Mouse (Mus musculus): ENCODE data around the gene Gpr3. TPM values are rescaled to one million over a fixed set of nuclear protein-coding genes. Genes with fewer than 3 reads are reported as not detected.
A peak's percentile ranks its signal among the peaks of the same experiment; 100 is the strongest.

Gene Gpr3
- polyA plus RNA-seq, 1 experiment from 2014 or later = 0.27 TPM

GRCm38 (mm10) chr4:133170056-133170524 is 42.2 kb downstream of the Gpr3 start:
- Histone ChIP-seq H3K4me2 (no peak overlapping the region), H3K27me3 (replicated peaks) (no peaks in the 10 kb centered on the region), H3K36me3 (peaks cover 13% of the 10 kb centered on the region), H3K9ac (no peak overlapping the region), H3K4me3 (no peak overlapping the region), H3K4me1 (replicated peaks) (peaks cover 59% of the 10 kb centered on the region), H3K27ac (ENCODE audit: poor library complexity, severe bottlenecking) (peak overlapping the region; percentile 14; the same call in 1 of the 2 replicates), H3K9me3 (replicated peaks) (no peaks in the 10 kb centered on the region)
- ATAC-seq (ENCODE audit: insufficient number of reproducible peaks, low FRiP score) = no peak
- WGBS = 64% methylated on average over 3 of the region's 3 CpGs

GRCm38 (mm10) chr4:133169237-133170055 is 42.9 kb downstream of the Gpr3 start:
- peaks cover 17% of the 10 kb centered on the region for H3K36me3 ChIP-seq

GRCm38 (mm10) chr4:133166773-133167172 is 45.6 kb downstream of the Gpr3 start:
- peak overlapping the region; percentile 59 for H3K27ac ChIP-seq (ENCODE audit: poor library complexity, severe bottlenecking)
- no peak overlapping the region for H3K9ac ChIP-seq
- 62% methylated on average over 9 of the region's 9 CpGs for WGBS
- H3K27me3 ChIP-seq (replicated peaks) = no peaks in the 10 kb centered on the region
- H3K4me1 ChIP-seq (replicated peaks) = peaks cover 35% of the 10 kb centered on the region
- H3K4me3 ChIP-seq = no peak overlapping the region
- H3K36me3 ChIP-seq = peaks cover 14% of the 10 kb centered on the region
- no peaks in the 10 kb centered on the region for H3K9me3 ChIP-seq (replicated peaks)
- no peak overlapping the region for H3K4me2 ChIP-seq
- peak; percentile 22; the same call in 1 of the 2 replicates for ATAC-seq (ENCODE audit: insufficient number of reproducible peaks, low FRiP score)

More at GRCm38 (mm10) chr4:133169237-133170055, 42.9 kb downstream of the Gpr3 start:
- H3K4me3 ChIP-seq = no peak overlapping the region
- peak overlapping the region; percentile 27 for H3K27ac ChIP-seq (ENCODE audit: poor library complexity, severe bottlenecking)
- peaks cover 55% of the 10 kb centered on the region for H3K4me1 ChIP-seq (replicated peaks)
- H3K9me3 ChIP-seq (replicated peaks) = no peaks in the 10 kb centered on the region
- no peak for ATAC-seq (ENCODE audit: insufficient number of reproducible peaks, low FRiP score)
- no peak overlapping the region for H3K9ac ChIP-seq
- H3K4me2 ChIP-seq = no peak overlapping the region
- no peaks in the 10 kb centered on the region for H3K27me3 ChIP-seq (replicated peaks)
- 73% methylated on average over 10 of the region's 10 CpGs for WGBS

- H3K4me1 ChIP-seq (replicated peaks) = peaks cover 34% of the 10 kb centered on the region
- H3K27ac ChIP-seq (ENCODE audit: poor library complexity, severe bottlenecking) = no peak overlapping the region
- peaks cover 16% of the 10 kb centered on the region for H3K36me3 ChIP-seq
- H3K4me3 ChIP-seq = no peak overlapping the region
- no peaks in the 10 kb centered on the region for H3K27me3 ChIP-seq (replicated peaks)
- no peak for ATAC-seq (ENCODE audit: insufficient number of reproducible peaks, low FRiP score)
- H3K9ac ChIP-seq = no peak overlapping the region
- 74% methylated on average over 6 of the region's 6 CpGs for WGBS
- no peak overlapping the region for H3K4me2 ChIP-seq
- no peaks in the 10 kb centered on the region for H3K9me3 ChIP-seq (replicated peaks)
Measured at GRCm38 (mm10) chr4:133162196-133162595, 50.1 kb downstream of the Gpr3 start.

GRCm38 (mm10) chr4:133160821-133161220 is 51.5 kb downstream of the Gpr3 start:
- Histone ChIP-seq H3K4me1 (replicated peaks) (peaks cover 35% of the 10 kb centered on the region), H3K9ac (no peak overlapping the region), H3K27me3 (replicated peaks) (no peaks in the 10 kb centered on the region), H3K4me3 (no peak overlapping the region), H3K4me2 (no peak overlapping the region), H3K9me3 (replicated peaks) (no peaks in the 10 kb centered on the region), H3K27ac (ENCODE audit: poor library complexity, severe bottlenecking) (no peak overlapping the region), H3K36me3 (peaks cover 11% of the 10 kb centered on the region)
- 73% methylated on average over 4 of the region's 4 CpGs for WGBS
- ATAC-seq (ENCODE audit: insufficient number of reproducible peaks, low FRiP score) = no peak

GRCm38 (mm10) chr4:133160211-133160610 is 52.1 kb downstream of the Gpr3 start:
- no peaks in the 10 kb centered on the region for H3K9me3 ChIP-seq (replicated peaks)
- no peak for ATAC-seq (ENCODE audit: insufficient number of reproducible peaks, low FRiP score)
- no peak overlapping the region for H3K27ac ChIP-seq (ENCODE audit: poor library complexity, severe bottlenecking)
- H3K4me2 ChIP-seq = no peak overlapping the region
- H3K9ac ChIP-seq = no peak overlapping the region
- peaks cover 36% of the 10 kb centered on the region for H3K4me1 ChIP-seq (replicated peaks)
- peaks cover 12% of the 10 kb centered on the region for H3K36me3 ChIP-seq
- H3K27me3 ChIP-seq (replicated peaks) = no peaks in the 10 kb centered on the region
- no peak overlapping the region for H3K4me3 ChIP-seq
- 86% methylated on average over 8 of the region's 8 CpGs for WGBS

- Histone ChIP-seq H3K9me3 (replicated peaks) (no peaks in the 10 kb centered on the region), H3K36me3 (peaks cover 8% of the 10 kb centered on the region), H3K4me2 (no peak overlapping the region), H3K27me3 (replicated peaks) (no peaks in the 10 kb centered on the region), H3K27ac (ENCODE audit: poor library complexity, severe bottlenecking) (no peak overlapping the region), H3K4me1 (replicated peaks) (peaks cover 38% of the 10 kb centered on the region), H3K9ac (no peak overlapping the region), H3K4me3 (no peak overlapping the region)
- 84% methylated on average over 4 of the region's 4 CpGs for WGBS
- no peak for ATAC-seq (ENCODE audit: insufficient number of reproducible peaks, low FRiP score)
Measured at GRCm38 (mm10) chr4:133159646-133160045, 52.7 kb downstream of the Gpr3 start.

Small RNAs within 50 kb of the gene (microRNA-seq; reads per million reads assigned to microRNA genes)
- 1.4 reads per million for gene Mir7017

Other genes starting within 250 kb of the Gpr3 start
- 0.19 and 0.23 TPM in 2 replicates for gene Fgr, start 238.4 kb downstream of the Gpr3 start, polyA plus RNA-seq (2016; fragmentation: Nextera tagmentation; extraction: Ambion mirVana)
- 11.6 and 11.7 TPM in 2 replicates for gene Ahdc1, start 201.3 kb downstream of the Gpr3 start, polyA plus RNA-seq (2016; fragmentation: Nextera tagmentation; extraction: Ambion mirVana)
- 68.5 and 70.1 TPM in 2 replicates for gene Wasf2, start 82.0 kb downstream of the Gpr3 start, polyA plus RNA-seq (2016; fragmentation: Nextera tagmentation; extraction: Ambion mirVana)
- 0.34 TPM in 1 of 2 replicates, not detected in the other for gene Cd164l2, start 405 bp downstream of the Gpr3 start, polyA plus RNA-seq (2016; fragmentation: Nextera tagmentation; extraction: Ambion mirVana)
- gene Map3k6, start 28.3 kb upstream of the Gpr3 start, polyA plus RNA-seq (2016; fragmentation: Nextera tagmentation; extraction: Ambion mirVana) = 2.3 and 3.2 TPM in 2 replicates
- 0.41 and 0.47 TPM in 2 replicates for gene Sytl1, start 50.6 kb upstream of the Gpr3 start, polyA plus RNA-seq (2016; fragmentation: Nextera tagmentation; extraction: Ambion mirVana)
- gene Tmem222, start 65.3 kb upstream of the Gpr3 start, polyA plus RNA-seq (2016; fragmentation: Nextera tagmentation; extraction: Ambion mirVana) = 52.4 and 55.2 TPM in 2 replicates
- 16.1 and 17.9 TPM in 2 replicates for gene Wdtc1, start 140.9 kb upstream of the Gpr3 start, polyA plus RNA-seq (2016; fragmentation: Nextera tagmentation; extraction: Ambion mirVana)
- gene Slc9a1, start 157.2 kb upstream of the Gpr3 start, polyA plus RNA-seq (2016; fragmentation: Nextera tagmentation; extraction: Ambion mirVana) = 7.3 and 8.8 TPM in 2 replicates

Data from heart, embryonic 12.5 days (tissue).